Mouse (Mus musculus) left cerebral cortex, adult 18-20 months (tissue): Measurements from ENCODE around the gene Agpat1. TPM values are rescaled to one million over a fixed set of nuclear protein-coding genes. Genes with fewer than 3 reads are reported as not detected.
A peak's percentile ranks its signal among the peaks of the same experiment; 100 is the strongest.

Source experiments
- DNase-seq, 2 experiments: peaks; one replicate each; pipeline ENCODE4 v3.0.0; 2021 to 2022; ENCODE audit warnings: low spot score in 2 of 2, mixed read lengths in 1 of 2
- total RNA-seq, 2 experiments: library from RNA; stranded (reverse); gene quantifications; 2 replicates each; pipeline ENCODE4 v1.2.3; 2021

The Agpat1 gene
- total RNA-seq, 2 experiments from 2014 or later = 165 to 169 TPM

DNA sequence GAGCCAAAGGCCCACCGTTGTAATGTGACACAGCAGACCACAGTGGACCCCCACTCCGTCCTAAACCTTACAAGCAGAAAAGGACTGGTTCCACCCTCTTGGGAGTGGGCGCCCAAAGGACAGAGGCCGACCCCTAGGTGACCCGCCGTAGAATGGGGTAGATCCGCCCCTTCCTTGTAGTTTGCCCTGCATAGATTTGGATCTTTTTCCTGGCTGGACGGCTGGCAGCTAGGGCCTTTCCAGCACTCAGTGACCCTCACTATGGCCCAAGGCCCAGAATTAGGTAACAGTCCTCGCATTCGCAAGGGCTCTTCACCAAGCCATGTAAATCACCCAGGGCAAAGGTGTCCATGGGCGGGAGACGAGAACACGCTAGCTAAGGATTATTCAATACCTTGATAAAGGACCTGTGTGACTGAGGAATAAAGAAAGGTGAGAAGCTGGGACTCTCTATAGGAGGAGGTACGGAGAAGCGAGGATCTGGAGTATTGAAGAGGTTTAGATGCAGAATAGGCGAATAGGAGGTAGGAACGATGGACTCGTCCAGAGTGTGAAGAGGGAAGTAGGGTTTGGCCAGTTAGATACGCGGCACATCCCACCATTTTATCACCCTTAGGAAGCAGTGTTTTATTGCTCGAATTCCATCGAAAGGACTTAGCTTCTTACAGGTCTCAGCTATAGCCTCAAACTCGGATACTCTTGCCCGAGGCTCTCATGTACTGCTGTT is 612 bp downstream of the Agpat1 start:
- no peak for DNase-seq

DNA sequence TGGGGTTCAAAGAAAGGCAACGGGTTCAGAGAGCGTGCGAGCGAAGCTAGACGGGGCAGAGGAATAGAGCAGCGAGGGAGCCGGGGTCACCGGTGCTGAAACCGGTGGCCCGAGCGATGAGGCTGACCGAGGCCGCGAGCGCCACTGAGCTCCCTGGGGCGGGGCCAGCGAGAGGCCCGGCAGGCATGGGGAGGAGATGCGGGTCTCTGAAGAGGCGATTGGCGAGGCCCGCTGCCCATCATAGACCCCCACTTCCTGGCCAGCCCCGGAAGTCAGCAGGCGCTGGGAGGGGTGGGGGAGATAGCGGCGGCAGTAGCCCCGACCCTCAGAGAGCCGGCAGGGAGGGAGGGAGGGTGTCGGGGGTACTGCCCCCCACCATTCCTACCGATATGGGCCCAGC is 1.5 kb downstream of the Agpat1 start:
- DNase-seq = peak; percentile 97 to 99

DNA sequence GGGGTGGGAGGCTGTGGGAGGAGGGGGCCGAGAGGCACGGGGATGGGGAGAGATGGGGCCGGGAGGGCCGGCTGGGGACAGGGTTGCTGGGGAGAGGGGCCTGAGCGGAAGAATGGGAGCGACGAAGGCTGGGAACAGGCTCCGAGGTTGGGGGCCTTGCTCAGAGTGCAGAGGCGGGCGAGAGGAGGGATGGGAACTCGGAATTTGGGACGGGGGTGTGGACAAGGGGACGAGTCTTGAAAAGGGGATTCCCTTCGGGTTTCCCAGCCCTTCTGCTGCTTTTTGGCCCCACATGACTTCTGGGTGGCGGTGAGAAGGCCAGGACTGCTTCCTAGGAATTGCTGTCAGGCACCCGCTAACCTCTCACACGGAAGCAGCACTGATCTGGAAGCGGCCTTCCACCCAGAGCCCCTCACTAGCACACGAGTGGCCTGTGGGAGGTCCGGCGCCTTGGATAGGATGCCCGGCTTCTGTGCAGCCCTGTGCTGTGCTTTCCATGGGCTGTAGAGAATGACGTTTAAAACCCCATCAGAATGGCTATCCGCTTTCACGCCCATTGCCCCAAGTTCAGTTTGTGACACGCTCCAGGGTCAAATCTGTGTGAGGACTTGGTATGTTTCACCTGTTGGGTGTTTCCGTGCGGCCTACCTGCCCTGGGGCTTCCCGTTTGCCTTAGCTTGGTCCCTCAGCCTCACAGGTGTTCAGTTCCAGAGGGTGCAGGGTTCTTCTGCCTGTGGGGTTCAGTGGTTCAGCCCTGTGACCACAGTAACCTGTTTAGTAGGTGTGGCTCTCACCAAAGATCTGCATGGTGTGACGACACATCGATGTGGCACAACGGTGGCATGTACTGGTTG is 2.4 kb downstream of the Agpat1 start:
- DNase-seq = no peak

DNA sequence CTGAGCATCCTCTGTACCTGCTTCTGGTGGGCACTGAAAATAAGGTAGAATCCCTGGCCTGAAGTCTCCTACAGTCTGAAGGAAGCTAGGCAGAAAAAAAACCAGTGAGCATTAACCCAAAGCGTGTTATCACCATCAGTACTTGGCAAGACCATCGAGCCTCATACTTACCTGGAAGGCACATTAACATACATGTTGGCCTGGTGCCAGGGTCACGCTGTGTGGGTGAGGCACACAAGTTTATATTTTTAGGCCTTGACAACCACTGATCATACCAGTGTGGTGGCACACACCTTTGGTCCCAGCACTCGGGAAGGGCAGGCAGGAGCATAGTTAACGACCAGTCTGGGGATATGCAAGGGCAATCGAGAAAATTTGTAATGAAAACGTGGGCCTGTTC is 3.9 kb downstream of the Agpat1 start:
- DNase-seq = no peak

DNA sequence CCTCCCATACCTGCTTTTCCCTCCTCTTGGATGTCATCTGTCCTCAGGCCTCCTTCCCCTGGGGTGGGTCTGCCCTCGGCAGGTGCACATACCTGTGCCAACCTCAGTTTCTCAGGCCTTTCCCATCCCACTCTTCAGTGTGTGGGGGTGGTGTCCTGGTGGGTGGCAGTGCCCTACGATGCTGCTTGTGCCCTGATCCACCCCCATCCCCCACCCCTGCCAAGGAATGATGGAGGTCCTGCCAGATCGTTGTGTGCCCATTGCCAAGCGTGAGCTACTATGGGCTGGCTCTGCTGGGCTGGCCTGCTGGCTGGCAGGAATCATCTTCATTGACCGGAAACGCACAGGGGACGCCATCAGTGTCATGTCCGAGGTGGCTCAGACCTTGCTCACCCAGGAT is 7.0 kb downstream of the Agpat1 start:
- DNase-seq = no peak

DNA sequence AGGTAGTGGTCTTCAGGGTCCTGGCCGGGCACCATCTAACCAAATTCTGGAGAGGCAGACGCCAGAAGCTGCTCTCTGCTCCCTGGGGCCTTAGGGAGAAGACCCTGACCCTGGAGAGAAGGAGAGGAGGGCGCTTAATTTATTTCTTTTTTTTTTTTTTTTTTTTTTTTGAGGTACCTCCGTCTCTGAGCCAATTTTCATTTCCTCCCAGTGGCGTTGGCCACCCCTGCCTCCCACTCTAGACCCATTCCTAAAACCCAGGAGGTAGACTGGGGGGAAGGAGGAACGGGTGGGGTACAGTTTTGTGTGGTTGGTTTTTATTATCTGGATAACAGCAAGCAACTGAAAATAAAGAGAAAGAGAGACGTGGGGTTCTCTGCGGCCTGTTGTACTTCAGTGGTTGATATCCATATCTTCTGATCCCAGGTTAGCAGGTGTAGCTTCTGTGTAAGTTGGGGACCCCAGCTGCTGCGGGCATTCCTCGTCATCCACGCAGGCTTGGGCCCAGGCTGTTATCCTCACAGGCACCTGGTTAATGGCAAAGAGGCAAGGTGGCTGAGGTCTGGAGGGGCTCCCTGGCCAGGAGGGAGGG is 9.1 kb downstream of the Agpat1 start:
- no peak for DNase-seq

DNA sequence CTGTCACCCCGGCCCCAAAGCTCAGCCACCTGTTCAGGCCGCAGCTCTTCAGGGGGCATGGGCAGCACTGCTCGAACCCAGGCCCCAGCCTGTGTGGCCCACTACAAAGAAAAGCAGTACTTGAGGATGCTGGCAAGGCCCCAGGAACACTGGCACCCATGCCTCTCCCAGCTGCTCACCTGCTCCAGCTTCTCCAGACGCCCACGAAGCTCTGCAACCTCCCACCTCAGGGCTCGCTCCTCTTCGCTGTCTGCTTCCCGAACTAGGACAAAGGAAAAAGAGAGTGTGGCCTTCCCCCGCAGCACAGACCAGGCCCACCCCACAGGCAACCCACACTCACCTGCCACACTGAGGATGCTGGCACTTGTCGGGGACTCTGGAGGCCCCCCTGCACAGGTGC is 9.8 kb downstream of the Agpat1 start:
- peak in 1 of 2 experiments; percentile 39 for DNase-seq

DNA sequence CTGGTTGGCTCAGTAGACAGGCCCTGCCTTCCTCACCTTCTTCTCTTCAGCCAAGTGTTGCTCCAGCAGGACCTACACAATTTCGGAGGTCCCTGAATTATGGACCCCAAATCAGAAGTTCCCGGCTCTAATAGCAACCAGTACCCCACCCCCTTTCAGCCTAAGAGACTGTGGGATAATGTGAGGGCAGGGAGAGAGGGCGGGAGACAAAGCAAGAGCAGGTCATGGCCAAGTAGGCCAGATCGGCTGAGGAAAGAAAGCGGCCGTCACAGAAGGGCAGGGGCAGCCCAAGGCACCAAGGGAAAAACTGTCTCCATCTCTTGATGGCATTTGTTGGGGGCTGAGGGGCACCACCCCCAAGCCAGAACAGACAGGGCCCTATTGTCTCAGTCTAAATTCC is 11.8 kb downstream of the Agpat1 start, which contains the start of gene Egfl8:
Egfl8 (minus strand) TSS at position 101 of the 400 bp plus-strand sequence.
- no peak for DNase-seq

DNA sequence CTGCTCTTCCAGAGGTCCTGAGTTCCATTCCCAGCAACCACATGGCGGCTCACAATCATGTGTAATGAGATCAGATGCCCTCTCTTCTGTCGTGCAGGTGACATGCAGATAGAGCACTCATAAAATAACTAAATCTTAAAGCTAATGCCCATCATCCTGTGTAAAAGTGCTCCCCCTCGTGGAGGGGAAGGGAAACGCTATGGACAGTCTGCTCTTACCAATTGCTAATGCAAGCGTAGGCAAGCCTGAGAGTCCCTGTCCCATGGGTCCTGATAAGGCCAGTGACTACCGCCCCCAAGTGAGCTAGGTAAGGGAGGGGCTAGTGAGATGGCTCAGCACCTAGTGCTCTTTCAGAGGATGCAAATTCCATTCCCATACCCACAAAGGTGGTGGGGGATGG is 14.9 kb downstream of the Agpat1 start:
- DNase-seq = peak in 1 of 2 experiments; percentile 64

DNA sequence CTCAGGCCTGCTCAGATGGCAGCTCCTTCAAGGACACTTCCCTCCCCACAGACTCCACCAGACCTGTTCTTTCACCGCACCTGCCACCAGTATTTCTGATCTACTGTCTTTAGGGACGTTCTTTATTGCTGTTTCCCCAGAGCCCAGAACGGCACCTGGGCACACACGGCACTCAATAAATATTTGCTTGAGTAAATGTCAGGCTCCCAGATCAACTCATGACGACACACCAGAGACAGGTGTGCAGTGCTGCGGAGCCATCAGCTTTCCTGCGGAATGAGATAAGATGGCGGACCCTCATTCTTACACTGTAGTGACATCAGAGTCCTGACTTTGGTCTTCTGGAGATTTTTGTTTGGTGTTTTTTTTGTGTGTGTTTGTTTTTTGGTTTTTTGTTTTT is 16.9 kb downstream of the Agpat1 start:
- DNase-seq = no peak

DNA sequence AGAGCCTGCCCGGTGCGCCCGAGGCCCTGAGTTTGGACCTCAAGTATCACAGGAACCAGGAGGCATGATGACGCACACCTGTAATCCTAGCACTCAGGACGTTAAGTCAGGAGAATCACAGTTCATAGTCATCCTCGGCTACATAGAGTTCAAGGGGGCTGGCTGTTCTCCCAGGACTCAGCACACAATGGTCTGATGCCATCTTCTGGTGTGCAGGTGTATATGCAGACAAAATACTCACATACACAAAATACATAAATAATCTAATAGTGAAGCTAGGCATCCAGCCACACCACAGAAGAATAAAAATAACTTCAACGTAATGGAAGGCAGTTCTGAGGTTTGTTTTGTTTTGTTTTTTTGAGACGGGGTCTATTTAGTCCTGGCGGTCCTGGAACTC is 19.1 kb downstream of the Agpat1 start:
- no peak for DNase-seq

DNA sequence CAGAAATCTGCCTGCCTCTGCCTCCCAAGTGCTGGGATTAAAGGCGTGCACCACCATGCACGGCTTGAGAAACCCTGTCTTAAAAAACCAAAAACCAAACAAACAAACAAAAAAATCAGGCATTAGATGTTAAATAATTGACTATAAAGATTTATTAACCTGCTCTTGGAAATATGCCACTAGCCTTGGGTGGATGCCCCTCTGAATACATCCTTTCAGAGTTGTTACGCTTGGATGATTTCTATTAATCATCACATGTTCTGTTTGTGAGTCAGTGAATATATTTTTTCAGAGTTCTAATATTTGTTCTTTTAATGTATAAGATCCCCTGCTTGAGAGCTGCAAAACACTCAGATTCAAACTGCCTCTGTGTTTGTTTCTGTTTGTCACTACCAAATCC is 20.9 kb downstream of the Agpat1 start:
- DNase-seq = no peak

DNA sequence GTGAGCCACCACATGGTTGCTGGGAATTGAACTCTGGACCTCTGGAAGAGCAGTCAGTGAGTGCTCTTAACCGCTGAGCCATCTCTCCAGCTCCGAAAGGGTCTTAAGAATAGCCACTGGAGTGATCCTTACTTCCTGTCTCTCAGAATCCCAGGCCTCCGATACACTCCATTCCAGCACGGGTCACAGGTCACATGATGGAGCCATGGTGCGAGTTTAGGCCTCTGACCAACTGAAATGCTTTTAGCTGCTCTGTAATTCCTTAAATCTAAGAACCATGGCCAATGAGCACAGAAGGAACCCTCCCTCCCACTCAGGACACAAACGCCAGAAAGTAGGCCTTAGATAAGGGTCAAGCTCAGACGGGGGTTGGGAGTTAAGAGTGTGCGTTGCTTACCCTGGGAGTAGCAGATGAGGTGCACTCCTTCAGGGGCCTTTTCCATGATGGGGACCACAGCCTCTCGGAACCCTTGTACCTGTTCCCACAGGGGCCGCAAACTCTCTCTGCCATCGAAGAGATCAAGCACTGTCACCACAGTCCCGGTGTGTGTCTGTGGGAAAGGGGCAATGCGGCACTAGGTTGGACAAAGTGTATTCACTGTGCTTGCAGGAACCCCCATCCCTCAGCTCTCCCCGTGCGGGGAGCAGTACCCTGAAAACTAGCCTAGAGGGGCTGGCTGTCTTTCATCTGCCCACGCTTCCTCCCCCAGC is 22.2 kb downstream of the Agpat1 start:
- no peak for DNase-seq

DNA sequence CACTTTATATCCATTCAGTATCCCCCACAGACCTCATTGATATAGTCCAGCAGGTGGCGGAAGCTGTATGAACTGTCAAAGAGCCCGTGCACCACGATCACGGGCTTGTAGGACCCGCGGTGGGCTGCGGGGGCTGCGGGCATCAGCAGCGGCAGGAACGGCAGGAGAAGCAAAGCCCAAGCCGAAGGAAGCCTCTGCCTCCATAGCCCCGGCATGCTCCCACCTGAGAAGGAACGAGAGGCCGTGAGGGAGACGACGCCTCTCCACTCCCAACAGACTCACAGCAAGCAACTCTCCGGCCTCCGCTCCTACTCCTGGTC is 22.7 kb downstream of the Agpat1 start:
- DNase-seq = no peak

DNA sequence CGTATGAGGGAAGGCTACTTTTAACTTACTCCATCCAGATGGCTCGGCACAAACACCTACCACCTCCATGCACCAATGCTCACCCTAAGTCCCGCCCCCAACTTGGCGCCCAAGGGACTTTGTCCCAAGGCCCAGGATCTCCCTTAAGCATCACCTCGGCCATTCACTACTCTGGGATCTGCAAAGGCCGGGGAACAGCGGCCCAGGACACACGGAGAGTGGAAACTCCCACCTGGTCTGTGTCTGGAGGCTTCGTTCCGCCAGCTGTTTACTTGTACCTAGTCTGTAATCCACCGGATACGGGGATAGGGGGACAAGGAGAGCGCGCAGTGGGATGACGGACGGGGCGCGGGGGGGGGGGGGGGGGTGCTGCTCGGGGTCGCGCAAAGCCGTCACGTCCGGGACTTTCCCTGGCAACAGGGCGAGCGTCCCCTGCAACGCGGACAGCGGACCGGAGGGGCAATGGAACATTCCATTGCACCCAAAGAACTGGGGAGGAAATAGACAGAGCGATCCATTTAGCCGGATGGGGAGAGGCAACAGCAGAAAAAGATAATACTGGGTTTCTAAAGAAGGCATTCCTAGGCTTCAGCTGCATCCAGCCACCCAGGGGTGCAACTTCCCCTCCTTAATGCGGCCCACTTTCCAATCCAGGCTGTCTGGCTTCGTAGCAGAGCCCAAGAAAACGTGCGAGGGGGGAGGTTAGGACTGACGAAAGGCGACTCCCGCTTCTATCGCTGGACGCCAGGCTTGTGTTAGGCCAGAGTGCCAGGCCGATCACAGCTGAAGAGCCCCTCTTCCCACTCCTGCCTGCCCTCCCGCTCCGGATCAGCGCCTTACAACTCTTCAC is 23.3 kb downstream of the Agpat1 start:
- peak; percentile 83 to 86 for DNase-seq

DNA sequence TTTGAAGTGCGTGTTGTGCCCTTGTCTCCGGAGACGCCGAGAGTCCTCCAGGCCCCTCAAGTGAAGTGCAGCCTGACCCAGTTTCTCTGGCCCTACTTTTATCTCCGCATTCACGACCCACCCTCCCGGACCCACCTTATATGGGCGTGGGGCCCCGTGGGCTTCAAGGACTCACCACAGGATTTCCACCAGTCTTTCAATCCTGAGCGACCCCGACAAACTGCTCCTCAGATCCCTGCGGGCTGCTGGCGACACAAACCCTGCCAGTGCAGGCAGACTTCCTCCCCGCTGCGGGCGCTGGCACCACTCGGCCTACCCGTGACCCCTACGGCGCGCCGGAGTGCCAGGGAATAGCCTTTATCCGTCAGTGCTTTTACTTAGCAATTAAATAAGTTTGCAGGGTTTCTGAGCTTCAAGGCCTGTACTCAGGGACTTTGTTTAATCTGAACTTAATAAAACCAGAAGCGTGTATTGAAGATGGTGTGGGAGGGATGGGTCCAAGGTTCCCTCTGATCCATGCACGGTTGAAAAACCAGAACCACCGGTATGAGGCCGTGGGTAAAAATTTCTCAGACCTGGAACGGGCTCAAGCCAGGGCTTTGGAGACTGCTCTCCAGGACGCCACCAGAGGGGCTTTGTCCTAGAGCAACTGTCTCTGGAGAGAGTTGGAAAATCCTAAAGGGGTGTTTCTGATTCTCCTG is 24.0 kb downstream of the Agpat1 start, which contains the start of gene Ppt2:
Ppt2 (minus strand) TSS at position 568 of the 701 bp plus-strand sequence.
- DNase-seq = peak in 1 of 2 experiments; percentile 25

DNA sequence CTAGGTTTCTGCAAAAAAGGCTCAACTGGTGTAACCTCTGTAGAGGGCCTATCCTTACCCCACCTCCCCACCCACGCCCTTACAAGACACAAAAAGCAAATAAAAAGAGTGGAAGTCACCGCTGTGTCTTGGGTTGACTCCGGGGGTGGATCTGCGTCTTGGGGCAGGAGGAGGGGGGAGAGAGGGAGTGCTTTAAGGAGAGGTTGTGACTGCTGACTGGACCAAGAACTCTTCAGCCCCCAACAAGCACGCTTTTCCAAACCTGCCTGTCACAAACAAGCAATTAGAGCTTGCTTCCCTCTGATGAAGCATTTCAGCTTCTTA is 24.5 kb downstream of the Agpat1 start:
- DNase-seq = no peak

DNA sequence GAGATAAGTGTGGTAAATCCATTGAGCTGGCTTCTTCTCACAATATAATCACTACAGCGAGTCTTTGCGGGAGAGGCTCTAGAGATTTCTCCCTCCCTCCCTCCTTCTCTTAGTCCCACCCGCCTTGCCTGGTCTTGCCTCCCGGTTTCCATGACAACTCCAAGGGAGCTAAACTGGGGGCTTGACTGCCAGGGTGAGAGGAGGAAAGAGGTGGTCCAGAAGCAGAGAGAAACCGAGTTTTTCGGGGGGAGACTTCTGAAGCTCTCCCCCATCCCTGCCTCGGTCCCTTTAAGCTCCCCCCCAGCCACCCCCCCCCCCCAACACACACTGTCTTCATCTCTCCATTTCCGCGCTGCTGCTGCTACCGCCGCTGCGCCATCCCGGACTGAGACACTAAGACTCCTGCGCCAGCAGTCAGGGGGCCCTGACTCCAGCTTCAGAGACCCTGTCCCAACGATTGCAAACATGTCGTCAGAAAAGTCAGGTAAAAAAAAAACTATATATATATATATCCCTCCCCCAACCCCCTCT is 25.2 kb downstream of the Agpat1 start, which contains the start of gene Prrt1:
Prrt1 (plus strand) TSS at position 313 of the 531 bp plus-strand sequence.
- peak; percentile 62 to 69 for DNase-seq

DNA sequence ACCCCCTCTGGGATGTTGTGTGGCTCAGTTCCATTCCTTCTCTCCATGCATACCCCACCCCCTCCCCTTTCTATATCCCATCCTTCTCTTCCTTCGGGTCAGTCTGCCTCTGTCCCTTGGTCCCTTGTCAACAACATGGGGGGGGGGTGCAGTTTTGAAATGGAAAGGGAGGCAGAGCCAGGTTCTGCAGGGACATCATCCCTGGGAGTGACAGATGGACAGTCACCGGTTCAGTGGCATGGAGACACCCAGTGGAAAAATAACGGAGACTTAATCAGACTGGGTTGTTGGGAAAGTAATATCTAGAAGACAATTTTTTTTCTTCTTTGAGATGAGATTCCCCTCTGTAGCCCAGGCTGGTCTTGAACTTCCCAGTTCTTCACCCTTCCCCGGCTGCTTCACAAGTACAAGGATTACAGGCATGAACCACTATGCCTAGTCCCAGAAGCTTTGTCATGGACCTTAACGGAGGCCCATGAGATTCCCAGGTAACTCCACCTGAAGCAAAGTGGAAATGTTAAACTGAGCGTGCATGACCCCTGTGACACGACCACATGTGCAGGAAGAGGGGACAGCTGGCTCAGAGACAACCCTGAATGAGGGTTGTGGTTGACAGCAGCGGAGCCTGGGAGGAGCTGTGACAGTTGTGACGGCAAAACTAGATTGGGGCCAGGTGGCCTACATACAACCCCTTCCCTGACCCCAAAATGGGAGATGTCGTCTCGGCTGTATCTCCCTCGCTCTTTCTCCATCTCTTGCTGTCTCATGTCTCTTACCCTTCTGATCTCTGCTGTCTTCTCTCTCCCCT is 25.9 kb downstream of the Agpat1 start:
- no peak for DNase-seq
